Mouse (Mus musculus) ES-Bruce4 (cell line): ENCODE results near the gene Srgap1.

Source experiments
- CTCF ChIP-seq: IDR thresholded peaks from one replicate; pipeline ENCODE4 v1.8.1; 2011; ENCODE audit warnings: low read depth, low read length
- EP300 ChIP-seq: IDR thresholded peaks from 2 replicates; pipeline ENCODE4 v1.6.1; 2011; ENCODE audit warnings: low read depth, low read length; ENCODE audit not compliant: insufficient read depth

- TF ChIP-seq CTCF (peak; percentile 74), EP300 (no peak)
Measured at GRCm38 (mm10) chr10:122040372-122040771, 6.7 kb downstream of the Srgap1 start.
